Mouse (Mus musculus) layer of hippocampus, postnatal 36 days (tissue): ENCODE measurements around the gene Olfr1347. TPM values are rescaled to one million over a fixed set of nuclear protein-coding genes. Genes with fewer than 3 reads are reported as not detected.
"Not testable (repeated sequence)": the region's sequence is repeated elsewhere in the genome, so short reads cannot be mapped to it uniquely, and the experiment has no call there.

Experiments
- DNase-seq, 2 experiments: peaks; one replicate each; pipeline ENCODE4 v3.0.0; 2022
- total RNA-seq, 2 experiments: library from RNA; stranded (reverse); gene quantifications; 2 replicates each; pipeline ENCODE4 v1.2.3; 2021

The Olfr1347 gene
- total RNA-seq: not detected

- DNase-seq: no peak
These were observed at the start of gene Olfr1347 for GRCm38 (mm10) chr7:6499655-6500054. Gene Olfr1347 (minus strand): TSS chr7:6499755.

- DNase-seq: no peak
These were observed 26.6 kb upstream of the Olfr1347 start for GRCm38 (mm10) chr7:6526141-6526540.

- no peak for DNase-seq
These were observed 25.4 kb upstream of the Olfr1347 start for GRCm38 (mm10) chr7:6525001-6525400.

- no peak for DNase-seq
These were observed 23.3 kb upstream of the Olfr1347 start, which contains the start of gene Olfr1349 for GRCm38 (mm10) chr7:6522850-6523249. Gene Olfr1349 (minus strand): TSS chr7:6522950.

GRCm38 (mm10) chr7:6521666-6522065 lies 22.1 kb upstream of the Olfr1347 start:
- DNase-seq: no peak

- DNase-seq: no peak
These were observed 9.1 kb upstream of the Olfr1347 start, which contains the start of gene Olfr1348 for GRCm38 (mm10) chr7:6508648-6509047. Gene Olfr1348 (minus strand): TSS chr7:6508748.

GRCm38 (mm10) chr7:6486841-6487240 lies 12.7 kb downstream of the Olfr1347 start, which contains the start of gene Olfr5:
Gene Olfr5 (minus strand): TSS chr7:6486941.
- DNase-seq: no peak

- DNase-seq: not testable (repeated sequence)
These were observed 21.9 kb downstream of the Olfr1347 start for GRCm38 (mm10) chr7:6477633-6478032.

- no peak for DNase-seq
These were observed 32.6 kb downstream of the Olfr1347 start, which contains the start of gene Olfr1346 for GRCm38 (mm10) chr7:6466951-6467350. Gene Olfr1346 (plus strand): TSS chr7:6467101.

- no peak for DNase-seq
These were observed 43.2 kb downstream of the Olfr1347 start for GRCm38 (mm10) chr7:6456399-6456798.

GRCm38 (mm10) chr7:6455868-6456267 lies 43.7 kb downstream of the Olfr1347 start, which contains the start of gene Olfr1336:
Gene Olfr1336 (plus strand): TSS chr7:6456168.
- no peak for DNase-seq

GRCm38 (mm10) chr7:6447771-6448170 lies 51.8 kb downstream of the Olfr1347 start:
- DNase-seq: no peak

- no peak for DNase-seq
These were observed 58.4 kb downstream of the Olfr1347 start for GRCm38 (mm10) chr7:6441173-6441572.

- DNase-seq: no peak
These were observed 61.2 kb downstream of the Olfr1347 start, which contains the start of gene Olfr1344 for GRCm38 (mm10) chr7:6438388-6438787. Gene Olfr1344 (plus strand): TSS chr7:6438688.

Other genes starting within 250 kb of the Olfr1347 start
- not detected for gene Epp13, start 247.0 kb downstream of the Olfr1347 start, total RNA-seq
- 10 to 100 TPM; 17.6 to 19.0 TPM for gene Zfp667, start 213.2 kb downstream of the Olfr1347 start, total RNA-seq
- gene Zfp583, start 168.5 kb downstream of the Olfr1347 start, total RNA-seq: 10 to 100 TPM; 10.4 to 13.1 TPM
- gene Gm3854, start 156.0 kb downstream of the Olfr1347 start, total RNA-seq: 1 to 10 TPM; 6.0 to 8.0 TPM
- gene Zfp78, start 136.5 kb downstream of the Olfr1347 start, total RNA-seq: 1 to 10 TPM; 5.3 to 5.8 TPM
- gene Zfp28, start 116.5 kb downstream of the Olfr1347 start, total RNA-seq: 10 to 100 TPM in 1 of 2 experiments, 1 to 10 TPM in 1; 6.0 to 12.0 TPM
- gene Smim17, start 101.0 kb downstream of the Olfr1347 start, total RNA-seq: 10 to 100 TPM; 21.3 to 24.2 TPM
- under 1 TPM; 0.45 to 0.68 TPM for gene Gm20715, start 89.5 kb downstream of the Olfr1347 start, total RNA-seq
- 1 to 10 TPM in 1 of 2 experiments, under 1 TPM in 1; 0.99 to 2.4 TPM for gene Olfr1344, start 61.1 kb downstream of the Olfr1347 start, total RNA-seq
- under 1 TPM; 0.08 to 0.12 TPM for gene Olfr1336, start 43.6 kb downstream of the Olfr1347 start, total RNA-seq
- not detected for gene Olfr1346, start 32.7 kb downstream of the Olfr1347 start, total RNA-seq
- gene Olfr5, start 12.8 kb downstream of the Olfr1347 start, total RNA-seq: not detected
- not detected for gene Olfr1348, start 9.0 kb upstream of the Olfr1347 start, total RNA-seq
- not detected for gene Olfr1349, start 23.2 kb upstream of the Olfr1347 start, total RNA-seq
- not detected for gene Olfr1350, start 65.1 kb upstream of the Olfr1347 start, total RNA-seq
- gene Zim1, start 196.7 kb upstream of the Olfr1347 start, total RNA-seq: 10 to 100 TPM in 1 of 2 experiments, 1 to 10 TPM in 1; 8.9 to 10.5 TPM
- gene Peg3, start 230.7 kb upstream of the Olfr1347 start, total RNA-seq: 100 to 1,000 TPM; 178 to 188 TPM
- 10 to 100 TPM; 29.4 to 32.9 TPM for gene Usp29, start 230.8 kb upstream of the Olfr1347 start, total RNA-seq